Mouse (Mus musculus): ENCODE results near the gene Il6ra. TPM values are rescaled to one million over a fixed set of nuclear protein-coding genes. Genes with fewer than 3 reads are reported as not detected.

The Il6ra gene
- 2.9 and 4.4 TPM in 2 replicates for polyA plus RNA-seq (2012; rRNA removed)

DNA sequence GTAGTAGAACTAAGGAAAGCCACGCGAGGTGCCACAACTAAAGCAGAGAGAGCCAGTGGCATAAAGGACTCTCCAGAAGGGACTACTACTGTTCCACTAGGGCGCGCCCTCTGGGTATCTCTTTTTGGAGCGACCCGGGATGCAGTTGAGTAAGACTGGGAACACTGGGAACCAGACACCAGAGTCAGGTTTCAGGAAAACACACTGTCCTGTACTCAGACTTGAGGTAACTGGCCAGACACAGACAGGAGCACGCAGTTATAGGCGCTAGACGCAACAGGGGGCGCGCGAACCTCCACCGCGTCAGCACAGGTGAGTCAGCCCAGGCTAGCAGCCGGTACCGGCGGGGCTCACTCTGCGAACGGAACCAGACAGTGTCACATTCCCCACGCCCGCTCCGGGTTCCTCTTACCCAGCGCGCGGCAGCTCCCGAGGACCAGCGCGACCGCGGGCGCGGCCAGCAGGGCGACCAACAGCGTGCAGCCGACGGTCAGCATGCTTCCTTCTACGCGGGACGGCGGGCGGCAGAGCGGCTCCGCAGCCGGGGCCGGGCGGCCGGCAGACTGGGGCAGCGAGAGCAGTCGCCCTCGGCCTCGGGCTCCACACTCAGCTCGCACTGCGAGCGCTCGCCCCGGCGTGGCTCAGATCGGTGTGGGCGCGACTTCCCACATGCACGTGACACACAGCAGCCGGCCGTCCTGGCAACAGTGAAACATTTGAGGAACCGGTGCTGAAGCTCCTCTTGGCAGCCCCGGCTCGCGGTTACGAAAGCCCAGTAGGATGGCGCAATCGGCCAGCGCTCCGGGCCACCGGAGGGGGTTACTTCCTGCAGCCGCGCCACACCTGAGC, at the start of gene Il6ra:
TSS of gene Il6ra (minus strand) at position 654 of the 849 bp plus-strand sequence.
- WGBS: 2% methylated on average over 75 of the region's 75 CpGs

DNA sequence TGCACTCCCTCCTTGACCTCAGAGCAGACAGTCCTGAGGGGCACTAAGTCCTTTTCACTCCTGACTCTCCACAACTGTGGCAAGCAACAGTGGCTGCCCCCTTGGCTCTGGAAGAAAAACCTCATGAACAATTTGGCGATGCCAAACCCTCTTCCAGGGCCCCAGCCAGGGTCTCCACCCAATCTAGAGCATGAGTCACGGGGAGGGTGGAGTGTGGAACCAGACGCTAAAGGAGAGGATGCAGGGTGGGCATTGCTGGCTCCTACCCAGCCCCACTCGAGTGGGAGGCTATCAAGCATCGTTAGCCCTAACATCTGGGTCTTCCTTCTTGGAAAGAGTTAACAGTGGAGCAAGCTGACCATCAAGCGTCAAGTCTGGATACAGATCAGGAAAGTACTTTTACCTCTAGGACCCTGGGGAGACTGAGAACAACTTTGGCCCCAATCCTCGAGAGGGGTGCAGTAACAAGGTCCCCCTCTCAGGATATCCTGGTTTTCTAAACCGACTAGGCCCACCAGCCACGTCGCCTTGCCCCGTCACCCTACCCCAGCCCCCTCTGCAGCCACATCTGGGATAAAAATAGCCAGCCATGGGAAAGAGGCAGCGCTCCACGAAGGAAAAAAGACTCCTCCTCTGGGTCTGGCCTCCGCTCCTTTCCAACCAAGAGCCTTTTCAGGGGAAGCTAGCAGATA, 49.2 kb upstream of the Il6ra start:
- no peak for DNase-seq (ENCODE audit: low read depth, low spot score)
- 38% methylated on average over 14 of the region's 14 CpGs for WGBS

More for the DNA sequence above, at the start of gene Il6ra:
- DNase-seq (ENCODE audit: low read depth, low spot score): peak; percentile 45

DNA sequence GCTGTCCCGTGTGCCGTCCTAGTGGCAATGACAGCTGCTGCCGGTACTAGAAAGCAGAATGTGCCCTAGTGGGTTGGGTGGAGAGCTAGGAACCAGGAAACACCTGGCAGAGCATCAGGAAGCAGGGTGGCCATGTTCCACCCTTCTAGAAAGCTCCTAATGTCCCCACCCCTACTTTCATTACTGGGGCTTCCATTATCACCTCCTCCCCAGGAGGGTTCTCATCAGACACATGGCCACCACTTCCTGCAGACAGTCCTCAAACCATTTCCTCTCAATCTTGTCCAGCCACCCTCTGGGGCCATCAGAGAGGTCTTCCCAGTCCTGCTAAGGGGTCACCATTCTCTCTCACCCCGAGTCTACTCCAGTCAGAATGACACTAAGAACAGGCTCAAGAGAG, 48.4 kb upstream of the Il6ra start:
- 25% methylated on average over 4 of the region's 4 CpGs for WGBS
- no peak for DNase-seq (ENCODE audit: low read depth, low spot score)

DNA sequence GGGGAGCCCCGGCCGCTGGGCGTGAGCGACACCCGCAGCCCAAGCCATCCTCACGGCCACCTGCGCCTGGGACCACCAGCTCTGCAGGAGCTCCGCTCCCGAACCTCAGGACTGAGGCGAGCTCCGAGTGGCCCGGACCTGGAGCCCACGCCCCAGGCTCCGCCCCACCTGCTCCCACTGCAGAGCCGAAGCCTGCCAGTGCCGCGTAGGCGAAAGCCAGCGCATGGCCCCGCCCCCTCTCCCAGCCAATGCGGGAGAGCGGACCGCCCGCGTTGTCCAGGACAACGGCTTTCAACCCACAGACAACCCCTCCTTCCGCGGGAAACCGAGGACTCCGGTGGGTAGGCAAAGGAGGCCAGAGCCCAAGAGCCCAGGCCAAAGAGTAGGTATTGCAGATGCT, 47.5 kb upstream of the Il6ra start:
- 0% methylated on average over 30 of the region's 30 CpGs for WGBS
- peak; percentile 44 for DNase-seq (ENCODE audit: low read depth, low spot score)

DNA sequence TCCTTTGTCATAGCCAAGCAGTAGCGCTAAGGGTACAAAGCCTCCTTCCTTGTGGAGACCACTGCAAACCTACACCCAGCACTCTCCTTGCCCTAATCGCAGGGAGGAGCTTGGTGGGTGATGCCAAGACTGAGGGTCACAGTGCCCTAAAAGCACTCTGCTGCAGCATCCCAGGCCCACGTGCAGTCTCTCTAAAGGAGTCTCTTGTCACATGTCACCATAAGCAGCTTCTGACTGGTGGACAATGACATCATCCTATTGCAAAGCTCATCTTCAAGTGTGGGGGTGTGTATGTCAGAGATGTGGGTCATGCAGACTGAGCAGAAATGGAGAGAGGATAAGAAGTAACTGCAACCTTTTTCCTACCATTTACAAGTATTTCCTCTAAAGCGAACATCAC, 46.4 kb upstream of the Il6ra start:
- 74% methylated on average over 4 of the region's 4 CpGs for WGBS
- DNase-seq (ENCODE audit: low read depth, low spot score): no peak

DNA sequence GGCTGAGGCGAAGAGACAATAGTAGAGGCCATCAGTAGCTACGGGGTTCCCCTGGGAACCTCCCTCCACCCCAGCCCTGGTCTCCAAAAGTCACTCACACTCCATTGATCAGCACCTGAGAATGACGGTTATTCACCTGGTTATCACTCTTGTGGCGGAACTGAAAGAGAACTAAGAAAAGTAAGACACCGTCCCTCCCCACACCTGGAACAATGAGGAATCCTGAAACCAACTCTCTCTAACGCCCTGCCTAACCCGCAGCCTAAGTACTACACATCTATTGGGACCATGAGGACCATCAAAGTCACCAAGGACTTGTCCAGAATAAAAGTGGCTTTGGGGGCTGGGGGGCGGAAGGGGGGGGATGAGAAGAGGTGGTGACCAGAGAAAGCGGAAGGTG, 44.9 kb upstream of the Il6ra start:
- 88% methylated on average over 9 of the region's 9 CpGs for WGBS
- DNase-seq (ENCODE audit: low read depth, low spot score): no peak

DNA sequence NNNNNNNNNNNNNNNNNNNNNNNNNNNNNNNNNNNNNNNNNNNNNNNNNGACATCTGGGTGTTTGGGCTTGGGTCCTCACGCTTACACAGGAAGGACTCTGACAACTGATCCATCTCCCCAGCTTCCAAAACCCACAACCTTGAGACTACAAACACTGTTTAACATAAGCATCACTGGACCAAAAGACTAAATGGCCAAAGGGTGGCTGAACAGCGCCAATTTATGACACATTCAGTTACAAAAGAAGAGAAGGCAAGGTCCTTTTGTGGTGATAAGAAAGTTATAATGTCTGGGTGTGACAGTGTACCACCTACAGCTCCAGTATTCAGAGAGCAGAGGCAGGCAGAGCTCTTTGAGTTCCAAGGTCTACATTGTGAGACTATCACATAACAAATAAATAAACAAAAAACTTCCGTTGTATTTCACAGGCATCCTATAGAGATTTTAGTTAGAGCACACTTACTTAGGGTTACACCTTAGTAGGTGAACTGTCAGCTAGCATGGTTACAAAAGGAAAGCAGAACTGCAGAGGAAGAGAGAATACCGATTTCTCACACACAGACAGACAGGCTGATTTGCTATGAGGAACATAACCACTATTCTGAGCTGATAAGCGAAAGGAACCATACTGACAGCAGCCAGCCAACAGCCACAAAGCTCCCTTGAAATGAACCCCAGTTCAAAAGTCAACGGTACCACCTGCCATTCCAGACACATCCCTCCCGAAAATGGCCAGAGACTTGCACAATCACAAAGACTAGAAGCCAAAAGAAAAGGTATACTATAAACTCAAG, 43.4 kb upstream of the Il6ra start:
- DNase-seq (ENCODE audit: low read depth, low spot score): no peak
- WGBS: 76% methylated on average over 7 of the region's 7 CpGs

DNA sequence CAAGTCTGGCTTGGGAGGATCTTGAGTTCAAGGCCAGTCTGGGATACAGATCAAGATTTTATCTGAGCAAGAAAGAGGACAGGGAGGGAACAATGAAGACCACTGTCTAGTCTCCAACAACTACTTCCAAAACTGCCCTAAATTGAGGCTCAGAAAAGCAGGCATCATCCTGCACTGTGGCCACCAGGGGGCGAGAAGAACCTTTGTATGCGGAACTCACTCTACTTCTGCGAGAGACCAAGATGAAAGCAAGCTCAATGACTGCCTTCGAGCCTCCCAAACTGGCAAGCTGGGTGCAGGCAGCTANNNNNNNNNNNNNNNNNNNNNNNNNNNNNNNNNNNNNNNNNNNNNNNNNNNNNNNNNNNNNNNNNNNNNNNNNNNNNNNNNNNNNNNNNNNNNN, 40.4 kb upstream of the Il6ra start:
- WGBS: 3% methylated on average over 4 of the region's 4 CpGs
- peak; percentile 43 for DNase-seq (ENCODE audit: low read depth, low spot score)

DNA sequence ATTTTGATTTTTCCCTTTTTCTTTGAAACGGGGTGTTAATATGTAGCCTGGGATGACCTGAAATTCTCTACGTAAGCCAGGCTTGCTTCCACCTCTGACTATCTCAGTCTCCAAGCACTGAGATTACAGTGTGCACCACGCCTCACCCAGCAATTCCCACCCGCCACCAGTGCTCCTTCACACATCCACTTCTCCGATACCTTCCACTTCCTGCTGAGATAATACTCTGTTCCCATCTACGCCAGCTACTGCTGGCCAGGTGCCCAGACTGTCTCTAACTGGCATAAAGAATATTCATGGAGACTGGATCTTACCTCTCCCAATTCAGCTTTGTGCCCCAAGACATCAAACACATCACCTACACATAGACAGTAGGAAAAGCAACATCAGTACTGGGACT, 35.7 kb upstream of the Il6ra start:
- no peak for DNase-seq (ENCODE audit: low read depth, low spot score)
- WGBS: 32% methylated on average over 6 of the region's 6 CpGs

DNA sequence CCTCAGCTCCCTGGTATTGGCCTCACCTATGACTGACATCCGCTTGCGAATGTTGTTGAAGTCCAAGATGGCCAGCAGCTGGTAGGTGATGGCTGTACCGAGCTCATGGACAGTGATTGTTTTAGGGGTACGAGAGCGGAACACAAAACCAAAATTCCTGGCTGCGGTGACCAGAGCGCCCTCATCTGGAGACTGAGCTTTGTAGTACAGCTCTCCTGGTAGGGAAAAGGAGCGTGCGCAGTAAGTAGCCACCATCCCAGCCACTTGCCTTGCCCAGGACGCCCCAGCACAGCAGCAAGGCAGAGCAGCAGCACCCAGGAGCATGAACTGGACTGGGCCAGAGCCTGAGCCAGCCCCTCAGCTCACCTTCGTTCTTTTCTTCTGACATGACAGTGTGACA, 35.0 kb upstream of the Il6ra start:
- 92% methylated on average over 11 of the region's 11 CpGs for WGBS
- DNase-seq (ENCODE audit: low read depth, low spot score): no peak

DNA sequence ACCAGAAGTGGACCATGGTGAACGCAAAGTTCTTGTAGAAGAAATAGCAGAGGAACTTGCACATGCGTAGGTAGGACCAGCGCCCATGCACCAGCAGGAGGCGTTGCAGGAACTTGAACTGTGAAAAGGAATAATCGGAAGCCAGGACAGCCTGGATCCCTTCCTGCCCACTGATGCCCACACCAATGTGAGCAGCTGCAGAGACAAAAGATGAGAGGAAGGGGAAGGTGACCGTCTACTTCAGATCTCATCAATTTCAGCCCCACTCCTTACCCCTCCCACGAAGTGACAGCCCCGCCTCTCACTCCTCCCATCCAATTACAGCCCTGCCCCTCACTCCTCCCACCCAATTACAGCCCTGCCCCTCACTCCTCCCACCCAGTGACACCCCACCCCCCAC, 32.0 kb upstream of the Il6ra start:
- WGBS: 81% methylated on average over 8 of the region's 8 CpGs
- no peak for DNase-seq (ENCODE audit: low read depth, low spot score)

DNA sequence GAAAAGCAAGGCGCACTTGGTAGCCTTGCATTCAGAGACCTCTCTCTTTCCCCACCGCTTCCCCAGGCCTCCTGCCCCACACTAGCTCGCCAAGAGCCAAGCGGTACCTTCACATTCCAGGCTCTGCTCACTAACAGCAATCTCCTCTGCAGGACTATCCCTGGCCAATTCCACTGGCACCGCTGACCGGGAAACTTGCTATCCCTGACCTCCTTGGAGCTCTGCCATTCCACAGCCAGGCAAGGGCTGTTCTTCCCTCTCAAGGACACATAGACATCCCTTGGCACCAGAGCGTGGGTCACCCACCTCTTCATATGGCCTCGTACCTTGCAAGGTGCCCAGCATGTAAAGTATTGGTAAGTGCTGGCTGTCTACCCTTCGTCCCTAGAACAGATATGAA, 29.9 kb upstream of the Il6ra start:
- 80% methylated on average over 9 of the region's 9 CpGs for WGBS
- DNase-seq (ENCODE audit: low read depth, low spot score): no peak

DNA sequence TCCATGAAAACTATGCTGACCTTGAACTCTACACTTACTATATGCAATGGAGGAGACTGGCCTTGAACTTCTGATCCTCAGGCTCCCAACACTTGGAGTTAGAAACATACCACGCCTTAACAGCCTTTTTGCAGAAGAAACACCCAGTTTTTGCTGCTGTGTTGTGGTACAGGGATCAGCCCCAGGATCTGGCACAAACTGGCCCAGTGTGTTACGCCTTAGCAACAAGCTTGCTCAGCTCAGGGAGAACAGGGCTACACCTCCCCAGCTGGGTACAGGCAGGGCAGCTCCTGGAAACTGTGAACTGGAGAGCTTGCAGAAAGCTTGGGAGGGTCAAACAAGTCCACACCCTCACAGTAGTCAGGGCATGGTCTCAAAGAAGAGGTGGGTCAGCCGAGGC, 23.5 kb upstream of the Il6ra start:
- 69% methylated on average over 3 of the region's 3 CpGs for WGBS
- no peak for DNase-seq (ENCODE audit: low read depth, low spot score)

DNA sequence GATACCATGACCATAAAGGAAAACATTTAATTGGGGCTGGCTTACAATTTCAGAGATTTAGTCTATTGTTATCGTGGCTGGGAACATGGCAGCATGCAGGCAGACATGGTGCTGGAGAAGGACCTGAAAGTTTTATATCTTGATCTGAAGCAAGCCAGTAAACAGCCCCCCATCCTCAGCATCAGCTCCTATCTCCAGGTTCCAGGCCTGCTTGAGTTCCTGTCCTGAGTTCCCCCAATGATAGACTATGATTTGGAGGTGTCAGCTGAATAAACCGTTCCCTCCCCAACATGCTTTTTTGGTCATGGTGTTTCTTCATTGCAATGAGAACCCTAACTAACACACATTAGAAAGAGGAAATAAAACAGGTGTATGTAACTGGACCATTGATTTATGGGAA, 19.9 kb upstream of the Il6ra start:
- 94% methylated on average over 2 of the region's 2 CpGs for WGBS
- DNase-seq (ENCODE audit: low read depth, low spot score): no peak

DNA sequence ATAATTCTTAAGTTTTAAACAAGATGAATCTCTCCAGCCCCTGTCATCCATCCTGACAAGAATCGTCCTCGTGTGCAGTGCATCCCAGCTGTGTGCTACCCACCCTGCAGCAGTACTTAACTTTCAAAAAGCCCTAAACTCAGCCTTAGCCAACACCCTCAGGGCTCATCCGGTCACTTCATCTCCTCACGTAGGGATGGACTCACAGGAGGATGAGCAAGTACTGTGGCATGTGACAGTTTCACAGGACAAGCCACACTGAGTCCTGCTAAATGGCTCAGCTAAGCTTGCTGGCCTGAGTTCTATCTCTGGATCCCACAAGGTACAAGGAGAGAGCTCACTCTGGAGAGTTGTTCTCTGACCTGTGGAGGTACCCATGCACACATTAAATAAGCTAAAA, 16.0 kb upstream of the Il6ra start:
- no peak for DNase-seq (ENCODE audit: low read depth, low spot score)
- WGBS: 56% methylated on average over 4 of the region's 4 CpGs

DNA sequence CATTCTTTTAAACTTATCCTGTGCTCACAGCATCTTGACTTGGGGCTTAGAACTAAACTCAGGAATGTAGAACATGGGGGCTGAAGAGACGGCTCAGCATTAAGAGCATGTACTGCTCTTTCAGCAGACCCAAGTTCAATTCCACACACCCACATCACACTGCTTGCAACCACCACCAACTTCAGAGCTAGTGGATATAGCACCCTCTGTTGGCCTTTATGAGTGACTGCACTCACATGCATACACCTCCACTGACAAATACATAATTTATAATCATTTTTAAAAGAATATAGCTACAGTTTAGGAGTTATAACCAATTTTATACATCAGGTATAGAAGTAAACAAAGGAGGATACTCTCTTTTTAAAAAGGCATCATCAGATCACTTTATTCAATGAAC, 13.4 kb upstream of the Il6ra start:
- 96% methylated on average over 1 of the region's 1 CpGs for WGBS
- DNase-seq (ENCODE audit: low read depth, low spot score): no peak

DNA sequence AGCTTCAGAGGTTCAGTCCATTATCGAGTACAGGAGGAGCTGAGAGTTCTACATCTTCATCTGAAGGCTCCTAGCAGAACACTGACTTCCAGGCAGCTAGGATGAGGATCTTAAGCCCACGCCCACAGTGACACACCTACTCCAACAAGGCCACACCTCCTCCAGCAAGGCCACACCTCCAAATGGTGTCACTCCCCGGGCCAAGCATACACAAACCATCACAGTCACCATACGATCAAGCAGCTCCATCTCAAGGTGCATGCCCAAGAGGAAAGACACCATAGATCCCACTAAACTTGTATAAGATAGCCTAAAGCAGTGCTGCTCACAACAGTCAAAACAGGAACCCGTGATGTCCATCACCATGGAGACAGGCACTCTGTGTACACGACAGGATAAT, 7.7 kb upstream of the Il6ra start:
- WGBS: 60% methylated on average over 6 of the region's 6 CpGs
- DNase-seq (ENCODE audit: low read depth, low spot score): no peak

DNA sequence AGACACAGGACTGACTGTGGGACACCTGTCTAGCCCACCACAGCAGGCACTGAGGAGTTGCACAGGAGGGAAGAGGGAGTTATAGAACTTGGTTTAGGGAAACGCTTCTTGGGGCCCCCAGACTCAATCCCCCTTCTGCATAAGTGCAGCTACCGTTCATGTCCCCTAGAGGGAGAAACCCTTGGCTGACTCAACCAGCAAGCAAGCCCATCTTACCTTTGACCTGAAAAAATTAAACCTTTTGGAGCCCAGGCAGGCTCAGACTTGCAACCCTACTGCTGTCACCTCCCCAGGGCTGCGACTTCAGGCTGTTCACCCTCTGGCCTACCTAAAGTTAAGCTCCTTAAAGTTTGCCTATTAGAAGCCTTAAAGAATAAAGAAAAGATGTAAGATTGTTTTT, 4.4 kb upstream of the Il6ra start:
- DNase-seq (ENCODE audit: low read depth, low spot score): no peak
- 63% methylated on average over 3 of the region's 3 CpGs for WGBS

DNA sequence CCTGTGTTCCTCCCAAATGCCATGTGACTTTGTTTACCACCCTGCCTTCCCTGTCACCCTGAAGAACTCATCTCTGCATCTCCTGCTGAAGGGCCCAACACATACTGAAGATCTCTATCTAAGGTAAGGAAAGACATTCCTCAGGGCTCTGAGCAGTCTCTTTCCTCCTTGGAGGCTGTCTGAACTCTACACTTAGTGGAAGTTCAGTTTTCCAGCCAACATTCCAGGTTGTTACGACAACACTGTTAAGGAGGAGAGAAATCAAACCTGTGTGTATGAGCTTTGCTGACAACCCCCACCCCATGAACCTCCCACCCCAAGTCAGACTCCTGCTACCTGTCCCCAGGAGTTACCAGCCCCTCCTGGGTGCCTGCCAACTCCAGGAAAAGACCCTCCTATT, 3.6 kb upstream of the Il6ra start:
- WGBS: 77% methylated on average over 1 of the region's 1 CpGs
- no peak for DNase-seq (ENCODE audit: low read depth, low spot score)

DNA sequence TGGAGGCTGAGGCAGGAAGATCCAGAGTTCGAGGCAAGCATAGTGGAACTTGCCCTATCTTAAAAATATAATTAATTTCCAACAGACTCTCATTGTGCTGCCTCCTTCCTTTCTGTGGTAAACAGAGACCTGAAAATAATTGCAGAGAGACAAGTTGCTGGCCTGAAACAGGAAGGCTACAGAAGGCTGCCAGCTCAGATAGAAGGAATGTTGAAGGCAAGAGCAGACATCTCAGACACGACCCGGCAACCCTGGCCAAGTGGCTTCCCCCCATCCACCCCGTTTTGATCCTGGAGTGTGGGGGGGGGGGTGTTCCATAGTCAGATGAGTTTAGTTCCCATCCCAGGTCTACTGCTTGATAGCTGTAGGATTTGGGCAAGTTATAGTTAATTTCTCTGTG, 1.7 kb upstream of the Il6ra start:
- WGBS: 76% methylated on average over 4 of the region's 4 CpGs
- no peak for DNase-seq (ENCODE audit: low read depth, low spot score)
